Mouse (Mus musculus): ENCODE results near the gene Commd3. TPM values are rescaled to one million over a fixed set of nuclear protein-coding genes. Genes with fewer than 3 reads are reported as not detected.

The Commd3 gene
- polyA plus RNA-seq, 1 experiment from 2014 or later, result 292 TPM

- 0 out of 2 replicates have a peak overlapping the region, but pooled peaks have one; percentile 78 for H3K27ac ChIP-seq
- no peak for TF ChIP-seq CTCF (IDR thresholded peaks at IDR 0.05; ENCODE audit: low read depth)
- H3K4me1 ChIP-seq (replicated peaks; ENCODE audit: insufficient read depth, low read length), result peaks cover 13% of the 10 kb centered on the region; the same call in 1 of the 2 replicates
- H3K4me2 ChIP-seq (ENCODE audit: low read length), result peak overlapping the region; percentile 71
- peak overlapping the region; percentile 60 for H3K4me3 ChIP-seq (replicated peaks; ENCODE audit: low read depth, low read length)
- H3K9me3 ChIP-seq (replicated peaks; ENCODE audit: low read length), result no peaks in the 10 kb centered on the region
- DNase-seq (ENCODE audit: low spot score), result peak; percentile 59
- peaks cover 61% of the 10 kb centered on the region for H3K27me3 ChIP-seq (ENCODE audit: insufficient read depth, low read length)
- 2% methylated on average over 19 of the region's 20 CpGs for WGBS
- ATAC-seq (replicated peaks; ENCODE audit: low FRiP score, low read depth), result peak; percentile 58
- no peaks in the 10 kb centered on the region for H3K36me3 ChIP-seq (ENCODE audit: insufficient read depth, low read length)
- peak overlapping the region; percentile 90 for H3K9ac ChIP-seq (ENCODE audit: low read depth, low read length)
Observed at GRCm38 (mm10) chr2:18694611-18694950, 22.4 kb downstream of the Commd3 start.

- Histone ChIP-seq H3K9ac (ENCODE audit: low read depth, low read length) (no peak overlapping the region), H3K36me3 (ENCODE audit: insufficient read depth, low read length) (no peaks in the 10 kb centered on the region), H3K4me1 (replicated peaks; ENCODE audit: insufficient read depth, low read length) (0 out of 2 replicates have a peak, but pooled peaks cover 7% of the 10 kb centered on the region), H3K4me3 (replicated peaks; ENCODE audit: low read depth, low read length) (0 out of 2 replicates have a peak overlapping the region, but pooled peaks have one; percentile 60), H3K4me2 (ENCODE audit: low read length) (peak overlapping the region; percentile 71), H3K27me3 (ENCODE audit: insufficient read depth, low read length) (peaks cover 62% of the 10 kb centered on the region), H3K9me3 (replicated peaks; ENCODE audit: low read length) (no peaks in the 10 kb centered on the region), H3K27ac (no peak overlapping the region)
- WGBS, result 7% methylated on average over 8 of the region's 8 CpGs
- TF ChIP-seq CTCF (IDR thresholded peaks at IDR 0.05; ENCODE audit: low read depth), result no peak
- no peak for ATAC-seq (replicated peaks; ENCODE audit: low FRiP score, low read depth)
- no peak for DNase-seq (ENCODE audit: low spot score)
Observed at GRCm38 (mm10) chr2:18695163-18695562, 23.0 kb downstream of the Commd3 start.

- Histone ChIP-seq H3K27ac (no peak overlapping the region), H3K27me3 (ENCODE audit: insufficient read depth, low read length) (peaks cover 62% of the 10 kb centered on the region), H3K9ac (ENCODE audit: low read depth, low read length) (no peak overlapping the region), H3K4me1 (replicated peaks; ENCODE audit: insufficient read depth, low read length) (0 out of 2 replicates have a peak, but pooled peaks cover 4% of the 10 kb centered on the region), H3K9me3 (replicated peaks; ENCODE audit: low read length) (no peaks in the 10 kb centered on the region), H3K4me2 (ENCODE audit: low read length) (no peak overlapping the region), H3K36me3 (ENCODE audit: insufficient read depth, low read length) (no peaks in the 10 kb centered on the region), H3K4me3 (replicated peaks; ENCODE audit: low read depth, low read length) (no peak overlapping the region)
- 12% methylated on average over 7 of the region's 7 CpGs for WGBS
- ATAC-seq (replicated peaks; ENCODE audit: low FRiP score, low read depth) (no peak), DNase-seq (ENCODE audit: low spot score) (no peak)
- TF ChIP-seq CTCF (IDR thresholded peaks at IDR 0.05; ENCODE audit: low read depth), result no peak
Observed at GRCm38 (mm10) chr2:18695629-18696150, 23.5 kb downstream of the Commd3 start.

- Histone ChIP-seq H3K27me3 (ENCODE audit: insufficient read depth, low read length) (peaks cover 61% of the 10 kb centered on the region), H3K4me3 (replicated peaks; ENCODE audit: low read depth, low read length) (no peak overlapping the region), H3K9me3 (replicated peaks; ENCODE audit: low read length) (no peaks in the 10 kb centered on the region), H3K27ac (no peak overlapping the region), H3K4me2 (ENCODE audit: low read length) (no peak overlapping the region), H3K36me3 (ENCODE audit: insufficient read depth, low read length) (no peaks in the 10 kb centered on the region), H3K4me1 (replicated peaks; ENCODE audit: insufficient read depth, low read length) (0 out of 2 replicates have a peak, but pooled peaks cover 4% of the 10 kb centered on the region), H3K9ac (ENCODE audit: low read depth, low read length) (no peak overlapping the region)
- 3% methylated on average over 4 of the region's 4 CpGs for WGBS
- ATAC-seq (replicated peaks; ENCODE audit: low FRiP score, low read depth), result no peak
- no peak for TF ChIP-seq CTCF (IDR thresholded peaks at IDR 0.05; ENCODE audit: low read depth)
- no peak for DNase-seq (ENCODE audit: low spot score)
Observed at GRCm38 (mm10) chr2:18697591-18698244, 25.5 kb downstream of the Commd3 start.

- WGBS, result 1% methylated on average over 56 of the region's 56 CpGs
- Histone ChIP-seq H3K9ac (ENCODE audit: low read depth, low read length) (no peak overlapping the region), H3K9me3 (replicated peaks; ENCODE audit: low read length) (no peaks in the 10 kb centered on the region), H3K36me3 (ENCODE audit: insufficient read depth, low read length) (no peaks in the 10 kb centered on the region), H3K4me2 (ENCODE audit: low read length) (peak overlapping the region; percentile 8), H3K4me3 (replicated peaks; ENCODE audit: low read depth, low read length) (peak overlapping the region; percentile 26), H3K4me1 (replicated peaks; ENCODE audit: insufficient read depth, low read length) (0 out of 2 replicates have a peak, but pooled peaks cover 4% of the 10 kb centered on the region), H3K27ac (no peak overlapping the region), H3K27me3 (ENCODE audit: insufficient read depth, low read length) (peaks cover 55% of the 10 kb centered on the region)
- TF ChIP-seq CTCF (IDR thresholded peaks at IDR 0.05; ENCODE audit: low read depth), result no peak
- no peak for ATAC-seq (replicated peaks; ENCODE audit: low FRiP score, low read depth)
- DNase-seq (ENCODE audit: low spot score), result no peak
Observed at GRCm38 (mm10) chr2:18698663-18699385, 26.6 kb downstream of the Commd3 start.

GRCm38 (mm10) chr2:18699401-18699990, 27.3 kb downstream of the Commd3 start:
- Histone ChIP-seq H3K9ac (ENCODE audit: low read depth, low read length) (no peak overlapping the region), H3K4me2 (ENCODE audit: low read length) (no peak overlapping the region), H3K36me3 (ENCODE audit: insufficient read depth, low read length) (no peaks in the 10 kb centered on the region), H3K4me1 (replicated peaks; ENCODE audit: insufficient read depth, low read length) (0 out of 2 replicates have a peak, but pooled peaks cover 4% of the 10 kb centered on the region), H3K27me3 (ENCODE audit: insufficient read depth, low read length) (peaks cover 58% of the 10 kb centered on the region), H3K9me3 (replicated peaks; ENCODE audit: low read length) (no peaks in the 10 kb centered on the region), H3K4me3 (replicated peaks; ENCODE audit: low read depth, low read length) (no peak overlapping the region; the same call in 1 of the 2 replicates), H3K27ac (no peak overlapping the region)
- no peak for DNase-seq (ENCODE audit: low spot score)
- TF ChIP-seq CTCF (IDR thresholded peaks at IDR 0.05; ENCODE audit: low read depth), result no peak
- WGBS, result 1% methylated on average over 11 of the region's 11 CpGs
- no peak for ATAC-seq (replicated peaks; ENCODE audit: low FRiP score, low read depth)
